Mouse (Mus musculus) 3134 (cell line): ENCODE measurements at regions not wholly inside any gene's neighbourhood (a gene's known extent, or its start where the extent isn't known, plus 50 kb on each side); places are given as distances from the start of the nearest gene placed in this dataset.

Source experiments
- DNase-seq: peaks from one replicate; pipeline ENCODE4 v3.0.0-alpha.2; 2011; ENCODE audit warnings: low spot score; ENCODE audit not compliant: insufficient read length; ENCODE audit errors: extremely low read depth

GRCm38 (mm10) chr4:153714995-153715645 is 232.5 kb upstream of the Ajap1 start:
- DNase-seq = no peak

- DNase-seq = no peak
Measured at GRCm38 (mm10) chr4:153717273-153717672, 234.7 kb upstream of the Ajap1 start.

- DNase-seq = no peak
Measured at GRCm38 (mm10) chr4:153724045-153724444, 233.0 kb upstream of the A430005L14Rik start.

- DNase-seq = no peak
Measured at GRCm38 (mm10) chr4:153727273-153727672, 229.8 kb upstream of the A430005L14Rik start.

GRCm38 (mm10) chr4:153727896-153728422 is 229.1 kb upstream of the A430005L14Rik start:
- DNase-seq = no peak

GRCm38 (mm10) chr4:153738088-153738487 is 218.9 kb upstream of the A430005L14Rik start:
- no peak for DNase-seq

GRCm38 (mm10) chr4:153742241-153742640 is 214.8 kb upstream of the A430005L14Rik start:
- no peak for DNase-seq

- DNase-seq = no peak
Measured at GRCm38 (mm10) chr4:153752791-153753190, 204.2 kb upstream of the A430005L14Rik start.

GRCm38 (mm10) chr4:153758323-153758722 is 198.7 kb upstream of the A430005L14Rik start:
- DNase-seq = no peak

- DNase-seq = no peak
Measured at GRCm38 (mm10) chr4:153758781-153759180, 198.3 kb upstream of the A430005L14Rik start.

GRCm38 (mm10) chr4:153760934-153761333 is 196.1 kb upstream of the A430005L14Rik start:
- DNase-seq = no peak

GRCm38 (mm10) chr4:153763413-153763812 is 193.6 kb upstream of the A430005L14Rik start:
- no peak for DNase-seq

- DNase-seq = no peak
Measured at GRCm38 (mm10) chr4:153767713-153768112, 189.3 kb upstream of the A430005L14Rik start.

GRCm38 (mm10) chr4:153768350-153768749 is 188.7 kb upstream of the A430005L14Rik start:
- DNase-seq = no peak

GRCm38 (mm10) chr4:153770675-153771074 is 186.4 kb upstream of the A430005L14Rik start:
- DNase-seq = no peak

GRCm38 (mm10) chr4:153780501-153780900 is 176.5 kb upstream of the A430005L14Rik start:
- DNase-seq = no peak

- DNase-seq = no peak
Measured at GRCm38 (mm10) chr4:153781271-153781670, 175.8 kb upstream of the A430005L14Rik start.

GRCm38 (mm10) chr4:153781981-153782521 is 175.0 kb upstream of the A430005L14Rik start:
- DNase-seq = no peak

- no peak for DNase-seq
Measured at GRCm38 (mm10) chr4:153784401-153784800, 172.6 kb upstream of the A430005L14Rik start.

GRCm38 (mm10) chr4:153785564-153785963 is 171.5 kb upstream of the A430005L14Rik start:
- no peak for DNase-seq

- no peak for DNase-seq
Measured at GRCm38 (mm10) chr4:153792307-153792706, 164.7 kb upstream of the A430005L14Rik start.

- DNase-seq = no peak
Measured at GRCm38 (mm10) chr4:153798061-153798460, 159.0 kb upstream of the A430005L14Rik start.
